Mouse (Mus musculus) right cerebral cortex, postnatal 10 days (tissue): ENCODE results near the gene Dusp11.
"Not testable (repeated sequence)": the region's sequence is repeated elsewhere in the genome, so short reads cannot be mapped to it uniquely, and the experiment has no call there.

Experiments used
- DNase-seq, 2 experiments: peaks; one replicate each; pipeline ENCODE4 v3.0.0; 2021; ENCODE audit warnings: low spot score in 2 of 2

Gene Dusp11

GRCm38 (mm10) chr6:85936508-85937465 is 24.7 kb downstream of the Dusp11 start:
- DNase-seq, result peak; percentile 82 to 84

GRCm38 (mm10) chr6:85935646-85936045 is 25.8 kb downstream of the Dusp11 start:
- DNase-seq, result no peak

- no peak for DNase-seq
Measured at GRCm38 (mm10) chr6:85934047-85934446, 27.4 kb downstream of the Dusp11 start.

- no peak for DNase-seq
Measured at GRCm38 (mm10) chr6:85929312-85929711, 32.2 kb downstream of the Dusp11 start.

DNA sequence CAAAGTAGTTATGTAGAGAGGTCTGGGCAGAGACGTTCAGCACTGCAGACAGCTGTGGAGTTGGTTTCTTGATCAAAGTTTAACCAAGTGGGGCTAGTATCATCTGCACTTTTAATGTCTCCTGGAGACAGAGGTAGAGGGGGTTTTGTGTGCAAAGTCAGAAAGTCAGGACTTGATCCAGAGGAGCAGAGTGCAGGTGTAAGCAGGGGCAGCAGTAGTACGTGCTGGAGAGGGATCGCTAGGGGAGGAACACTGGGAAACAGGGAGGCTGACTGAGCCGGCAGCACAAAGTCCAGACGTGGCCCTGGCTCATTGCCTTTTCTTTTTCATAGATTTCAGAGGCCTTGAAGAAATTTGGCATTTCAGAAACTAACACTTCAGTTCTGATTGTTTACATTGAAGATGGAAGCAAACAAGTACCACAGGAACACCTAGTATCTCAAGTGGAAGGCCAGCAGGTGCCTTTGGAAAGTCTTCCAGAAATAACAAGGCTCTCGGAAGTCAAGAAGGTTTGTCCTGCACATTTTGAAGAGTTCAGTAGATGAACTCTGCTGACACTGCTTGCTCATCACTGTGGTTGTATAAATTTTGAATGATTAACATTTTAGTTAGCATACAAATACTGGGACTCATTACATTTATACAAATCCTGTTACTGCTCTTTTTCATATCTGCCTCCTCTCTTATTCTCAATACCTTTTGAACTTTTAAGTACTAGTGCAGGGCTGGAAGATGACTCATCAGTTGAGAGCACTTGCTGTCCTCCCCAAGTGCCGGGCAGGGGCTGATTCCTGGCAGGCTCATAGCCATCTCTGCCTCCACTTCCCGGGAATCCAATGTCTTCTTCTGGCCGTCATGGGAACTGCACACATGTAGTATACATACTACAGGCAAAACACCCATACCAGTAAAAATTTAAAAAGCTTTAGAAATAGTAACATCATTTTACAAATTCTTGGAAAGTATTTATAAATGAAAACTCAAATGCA is 33.7 kb downstream of the Dusp11 start:
- no peak for DNase-seq

DNA sequence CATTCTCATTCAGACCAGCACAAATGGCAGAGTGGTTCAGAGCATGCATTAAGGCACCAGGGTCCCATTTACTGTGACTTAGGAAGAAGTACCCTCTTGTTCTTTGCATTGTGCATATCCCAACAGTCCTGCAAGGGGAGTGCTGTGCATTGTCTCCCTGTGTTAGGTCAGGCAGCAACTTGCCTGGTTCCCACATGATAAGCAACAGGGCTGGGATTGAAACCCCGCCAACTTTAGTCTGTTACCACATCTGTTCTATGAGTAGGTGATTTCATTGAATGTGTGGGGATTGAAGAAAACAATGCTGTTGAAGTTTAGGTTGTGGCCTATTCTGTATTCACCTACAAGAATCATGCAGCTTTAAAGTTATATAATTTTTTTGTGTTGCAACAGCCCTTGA is 34.8 kb downstream of the Dusp11 start:
- DNase-seq, result no peak

GRCm38 (mm10) chr6:85923643-85924042 is 37.8 kb downstream of the Dusp11 start:
- DNase-seq, result no peak

DNA sequence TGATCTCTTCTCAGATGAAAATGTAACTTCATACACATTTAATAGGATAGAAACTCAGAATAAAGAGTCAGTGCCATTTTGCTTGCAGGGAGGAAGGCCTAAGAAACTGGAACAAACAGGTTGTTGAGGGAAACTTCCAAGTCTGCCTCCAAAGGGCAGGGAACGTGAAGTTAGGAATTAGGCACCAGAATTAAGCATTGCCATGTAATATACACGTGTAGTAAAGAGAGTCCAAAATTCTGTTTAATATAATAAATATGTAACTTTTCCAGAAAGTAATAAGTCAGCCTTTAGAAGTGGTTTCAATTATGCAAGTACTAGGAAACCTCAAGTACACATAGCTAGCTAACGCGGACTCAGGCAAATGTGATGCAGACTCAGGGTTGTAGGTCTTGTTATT is 42.1 kb downstream of the Dusp11 start:
- no peak for DNase-seq

DNA sequence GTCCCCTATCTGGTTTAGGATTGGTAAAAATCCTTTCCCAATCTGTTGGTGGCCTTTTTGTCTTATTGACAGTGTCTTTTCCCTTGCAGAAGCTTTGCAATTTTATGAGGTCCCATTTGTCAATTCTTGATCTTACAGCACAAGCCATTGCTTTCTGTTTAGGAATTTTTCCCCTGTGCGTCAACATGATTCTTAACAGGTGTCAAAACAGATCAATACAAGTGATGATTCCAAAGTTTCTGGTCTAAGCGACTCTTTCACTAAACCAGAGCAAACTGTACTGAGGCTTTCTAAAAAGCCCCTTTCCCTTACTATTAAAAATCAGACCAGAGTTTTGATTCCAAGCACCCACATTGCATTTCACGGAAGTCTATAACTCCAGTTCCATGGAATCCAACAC is 43.1 kb downstream of the Dusp11 start:
- not testable (repeated sequence) for DNase-seq

DNA sequence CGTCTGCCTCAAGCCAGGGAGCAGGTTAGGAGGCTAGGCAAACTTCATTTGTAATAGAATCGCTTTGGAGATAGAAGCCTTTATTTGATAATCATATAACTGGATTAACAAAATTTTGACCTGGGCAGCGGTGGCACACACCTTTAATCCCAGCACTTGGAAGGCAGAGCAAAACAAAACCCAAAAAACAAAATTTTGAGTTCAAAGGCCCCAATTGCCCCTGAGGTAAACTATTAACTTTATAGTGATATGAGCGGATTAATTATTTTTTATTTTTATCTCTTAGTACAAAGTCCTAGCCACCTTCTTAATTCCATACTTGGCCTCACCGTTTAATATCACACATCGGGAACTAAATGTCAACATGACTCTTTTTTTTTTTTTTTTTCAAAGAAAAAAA is 44.9 kb downstream of the Dusp11 start:
- no peak for DNase-seq

DNA sequence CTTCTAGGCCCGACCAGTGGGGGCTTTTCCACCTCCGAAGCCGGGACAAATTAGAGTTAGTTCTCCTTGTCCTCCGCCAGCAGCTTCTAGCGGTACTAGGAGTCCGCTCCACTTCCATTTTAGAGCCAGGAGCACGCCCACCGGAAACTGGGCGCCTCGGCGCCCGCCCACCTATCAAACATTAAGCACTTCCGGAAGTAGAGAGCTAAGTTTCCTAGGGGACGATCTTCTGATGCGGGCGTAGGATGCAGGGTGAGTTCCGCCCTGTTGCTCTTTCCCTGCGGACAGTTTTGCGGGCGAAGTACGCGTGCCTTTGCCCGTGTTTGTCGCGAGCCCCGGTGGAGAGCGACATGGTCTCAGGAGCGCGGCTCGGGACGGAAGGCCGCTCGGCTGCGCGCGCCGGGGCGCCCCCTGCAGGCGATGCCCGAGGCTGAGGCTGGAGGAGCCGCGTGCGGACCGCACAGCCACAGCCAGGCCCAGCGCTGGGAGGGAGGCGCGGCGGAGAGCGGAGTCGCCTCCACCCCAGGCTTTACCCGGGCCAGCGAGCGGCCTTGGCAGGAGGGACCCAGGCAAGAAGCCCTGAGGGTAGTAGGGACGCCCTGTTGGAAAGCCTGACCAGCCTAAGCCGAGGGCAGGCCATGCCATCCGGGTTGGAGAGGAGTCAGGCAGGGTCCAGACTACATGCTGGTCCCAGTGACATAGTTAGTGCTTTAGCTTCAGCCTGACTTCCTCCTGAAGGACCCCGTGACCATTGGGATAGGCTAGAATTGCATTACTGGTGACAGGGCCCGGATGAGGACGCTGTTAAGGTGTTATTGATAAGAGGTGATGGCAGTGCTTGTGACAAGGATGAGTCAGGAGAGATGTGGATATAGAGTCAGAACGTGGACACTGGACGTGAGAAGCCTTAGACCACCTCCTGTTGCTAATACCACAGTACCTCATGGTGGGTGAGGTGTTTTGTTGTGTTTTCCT is 45.6 kb downstream of the Dusp11 start, which contains the start of gene Nat8f1:
TSS of gene Nat8f1 (minus strand) at position 149 of the 975 bp plus-strand sequence.
- DNase-seq, result peak; percentile 93 to 94

- DNase-seq, result peak in 1 of 2 experiments; percentile 37
Measured at GRCm38 (mm10) chr6:85915141-85915538, 46.3 kb downstream of the Dusp11 start.

- no peak for DNase-seq
Measured at GRCm38 (mm10) chr6:85911587-85911986, 49.9 kb downstream of the Dusp11 start, which contains the start of gene Tprkb. Gene Tprkb, plus strand, starts transcription at chr6:85911865.

DNA sequence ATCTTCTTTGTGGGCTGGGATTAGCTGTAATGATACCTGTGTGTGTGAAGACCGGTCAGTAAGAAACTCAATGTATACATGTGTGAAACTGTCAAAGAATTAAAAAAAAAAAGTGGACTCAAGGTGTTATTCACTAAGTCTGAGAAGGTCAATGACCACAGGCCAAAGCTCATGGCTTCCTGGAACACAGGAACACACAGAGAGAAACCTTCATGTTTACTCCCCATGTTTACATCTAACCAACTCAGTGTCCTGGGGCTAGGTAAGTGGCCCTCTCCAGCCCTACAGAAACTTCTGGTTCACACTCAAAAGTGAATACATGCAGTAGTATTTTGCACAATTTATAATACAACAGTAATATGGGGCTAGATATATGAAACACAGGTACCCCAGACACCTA is 51.8 kb downstream of the Dusp11 start:
- no peak for DNase-seq

DNA sequence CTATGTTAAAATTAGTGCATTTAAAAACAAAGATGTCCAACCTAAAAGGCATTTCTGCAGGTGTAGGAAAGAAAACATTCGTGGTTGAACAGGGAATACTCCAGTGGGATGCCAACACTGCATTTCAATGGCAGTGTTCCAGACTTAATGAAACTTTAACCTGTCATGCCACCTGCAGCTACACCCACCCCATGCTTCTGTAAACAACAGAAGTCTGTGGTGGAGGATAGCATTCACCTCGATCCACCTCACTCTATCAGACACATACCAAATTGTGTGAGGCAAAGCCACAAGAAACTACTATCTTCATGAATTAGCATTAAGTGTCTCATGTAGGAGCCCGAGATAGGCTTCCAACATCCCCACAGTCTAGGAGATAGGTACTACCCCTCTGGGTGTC is 53.1 kb downstream of the Dusp11 start:
- DNase-seq, result no peak

GRCm38 (mm10) chr6:85906911-85907351 is 54.5 kb downstream of the Dusp11 start:
- DNase-seq, result peak; percentile 78 to 87

GRCm38 (mm10) chr6:85904642-85905061 is 56.8 kb downstream of the Dusp11 start, which contains the start of gene Nat8f4:
Gene Nat8f4, minus strand, starts transcription at chr6:85904884.
- DNase-seq, result peak; percentile 79 to 84

GRCm38 (mm10) chr6:85902303-85902702 is 59.2 kb downstream of the Dusp11 start:
- DNase-seq, result peak in 1 of 2 experiments; percentile 9

GRCm38 (mm10) chr6:85898596-85899475 is 62.6 kb downstream of the Dusp11 start:
- peak in 1 of 2 experiments; percentile 49 for DNase-seq
